Mouse (Mus musculus): ENCODE measurements at regions not wholly inside any gene's neighbourhood (a gene's known extent, or its start where the extent isn't known, plus 50 kb on each side); places are given as distances from the start of the nearest gene placed in this dataset.

GRCm38 (mm10) chr4:10767676-10768075 is 106.6 kb upstream of the 2610301B20Rik start:
- TF ChIP-seq CTCF (IDR thresholded peaks at IDR 0.05; ENCODE audit: borderline replicate concordance, insufficient read depth, low read depth, low read length): no peak
- no peak for TF ChIP-seq POLR2A (IDR thresholded peaks at IDR 0.05; ENCODE audit: borderline replicate concordance, insufficient read depth, low read length)

Measured in cerebellum, adult 2 months (tissue).